Mouse (Mus musculus): ENCODE measurements at regions not wholly inside any gene's neighbourhood (a gene's known extent, or its start where the extent isn't known, plus 50 kb on each side); places are given as distances from the start of the nearest gene placed in this dataset.

DNA sequence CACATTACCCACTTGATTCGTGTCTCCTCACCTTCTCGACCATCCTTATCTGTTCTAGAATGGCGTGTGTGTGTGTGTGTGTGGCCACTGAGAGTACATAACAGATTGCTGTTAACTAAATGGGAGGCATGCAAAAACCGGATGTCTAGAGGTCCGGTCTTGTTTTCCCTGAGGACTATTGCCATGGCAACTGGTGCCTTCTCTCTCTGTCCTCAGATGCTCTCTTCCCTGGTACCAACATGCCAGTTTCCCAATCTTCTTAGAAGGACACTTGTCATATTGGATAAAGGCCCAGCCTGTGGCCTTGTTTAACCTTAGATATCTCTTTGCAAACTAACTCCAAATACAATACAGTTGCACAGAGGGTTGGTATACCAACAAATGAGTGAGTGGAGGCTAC, 125.9 kb downstream of the Irs2 start:
- no peak for ATAC-seq
- 72% methylated on average over 5 of the region's 5 CpGs for WGBS
- no peak overlapping the region for H3K4me2 ChIP-seq (ENCODE audit: low read length)
- no peaks in the 10 kb centered on the region for H3K9me3 ChIP-seq (ENCODE audit: control insufficient read depth, low read length)
- H3K27ac ChIP-seq (ENCODE audit: low read depth, low read length): no peak overlapping the region
- no peak overlapping the region for H3K4me3 ChIP-seq (ENCODE audit: low read length)
- H3K27me3 ChIP-seq (replicated peaks; ENCODE audit: control insufficient read depth, insufficient read depth, low read length): no peaks in the 10 kb centered on the region
- H3K9ac ChIP-seq (ENCODE audit: low read depth, low read length): no peak overlapping the region
- H3K4me1 ChIP-seq (ENCODE audit: control insufficient read depth, insufficient read depth, low read depth, low read length): no peaks in the 10 kb centered on the region
- H3K36me3 ChIP-seq (ENCODE audit: control insufficient read depth, insufficient read depth, low read length): no peaks in the 10 kb centered on the region

DNA sequence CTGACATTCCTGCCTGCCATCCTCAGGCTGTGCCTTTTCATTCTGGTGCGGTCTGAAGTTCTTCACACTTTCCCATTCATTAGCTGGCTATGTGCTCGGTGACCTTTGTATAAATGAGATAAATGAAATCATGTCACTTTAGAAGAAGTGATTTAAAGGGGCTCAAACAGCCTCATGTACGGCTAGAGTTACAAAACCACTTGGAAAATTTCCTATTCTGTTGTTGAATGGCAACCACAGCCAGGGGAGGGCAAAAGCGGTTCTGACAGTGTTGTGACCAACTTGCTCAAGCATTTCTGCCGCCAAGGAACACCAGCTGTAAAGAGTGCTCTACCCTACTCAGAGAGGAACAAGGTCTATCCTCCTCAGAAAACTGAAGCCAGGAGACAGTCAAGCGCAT, 128.4 kb downstream of the Irs2 start:
- ATAC-seq: no peak
- H3K9ac ChIP-seq (ENCODE audit: low read depth, low read length): no peak overlapping the region
- H3K4me3 ChIP-seq (ENCODE audit: low read length): no peak overlapping the region
- H3K4me1 ChIP-seq (ENCODE audit: control insufficient read depth, insufficient read depth, low read depth, low read length): peaks cover 2% of the 10 kb centered on the region; the same call in 1 of the 2 replicates
- no peak overlapping the region for H3K27ac ChIP-seq (ENCODE audit: low read depth, low read length)
- WGBS: 34% methylated on average over 6 of the region's 6 CpGs
- no peaks in the 10 kb centered on the region for H3K9me3 ChIP-seq (ENCODE audit: control insufficient read depth, low read length)
- H3K4me2 ChIP-seq (ENCODE audit: low read length): no peak overlapping the region
- H3K36me3 ChIP-seq (ENCODE audit: control insufficient read depth, insufficient read depth, low read length): no peaks in the 10 kb centered on the region
- H3K27me3 ChIP-seq (replicated peaks; ENCODE audit: control insufficient read depth, insufficient read depth, low read length): no peaks in the 10 kb centered on the region

DNA sequence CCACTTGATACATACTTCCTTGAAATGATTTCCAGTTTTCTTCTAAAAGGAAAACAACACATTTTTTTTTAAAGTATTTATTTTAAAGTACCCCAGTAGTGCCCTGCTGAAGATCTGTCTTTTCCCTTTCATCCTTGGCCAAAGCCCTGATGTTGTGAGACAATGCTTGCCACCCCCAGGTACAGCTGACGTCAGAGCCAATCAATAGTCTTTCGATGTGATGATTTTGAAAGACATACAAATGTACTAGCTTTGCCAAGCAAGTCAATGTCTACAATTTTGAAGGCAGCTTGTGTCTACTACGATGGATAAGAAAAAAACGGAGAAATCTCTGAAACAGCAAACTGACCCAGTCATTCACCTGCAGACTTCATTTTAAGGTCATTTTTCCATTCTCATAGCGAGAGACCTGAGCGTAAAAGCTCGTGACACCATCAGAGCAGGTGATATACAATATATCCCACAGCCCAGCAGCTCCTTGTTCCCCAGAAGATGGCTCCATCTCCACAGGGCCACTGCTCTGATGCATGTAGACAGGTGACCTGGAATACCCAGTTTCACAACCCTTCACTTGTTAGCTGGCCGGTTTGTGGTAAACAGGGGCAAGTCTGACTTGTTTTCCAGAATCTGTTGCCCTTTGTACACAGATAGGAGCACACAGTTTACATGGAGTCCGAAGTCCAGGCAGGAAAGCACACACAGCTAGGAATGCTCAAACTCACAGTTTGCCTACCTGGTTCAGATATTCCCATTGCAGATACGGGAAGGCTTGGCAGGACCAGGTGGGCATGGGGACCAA, 129.0 kb downstream of the Irs2 start:
- WGBS: 83% methylated on average over 10 of the region's 10 CpGs
- Histone ChIP-seq H3K4me2 (ENCODE audit: low read length) (no peak overlapping the region), H3K9me3 (ENCODE audit: control insufficient read depth, low read length) (no peaks in the 10 kb centered on the region), H3K4me3 (ENCODE audit: low read length) (no peak overlapping the region), H3K4me1 (ENCODE audit: control insufficient read depth, insufficient read depth, low read depth, low read length) (peaks cover 3% of the 10 kb centered on the region; the same call in 1 of the 2 replicates), H3K9ac (ENCODE audit: low read depth, low read length) (no peak overlapping the region), H3K27me3 (replicated peaks; ENCODE audit: control insufficient read depth, insufficient read depth, low read length) (no peaks in the 10 kb centered on the region), H3K27ac (ENCODE audit: low read depth, low read length) (no peak overlapping the region), H3K36me3 (ENCODE audit: control insufficient read depth, insufficient read depth, low read length) (no peaks in the 10 kb centered on the region)
- no peak for ATAC-seq

DNA sequence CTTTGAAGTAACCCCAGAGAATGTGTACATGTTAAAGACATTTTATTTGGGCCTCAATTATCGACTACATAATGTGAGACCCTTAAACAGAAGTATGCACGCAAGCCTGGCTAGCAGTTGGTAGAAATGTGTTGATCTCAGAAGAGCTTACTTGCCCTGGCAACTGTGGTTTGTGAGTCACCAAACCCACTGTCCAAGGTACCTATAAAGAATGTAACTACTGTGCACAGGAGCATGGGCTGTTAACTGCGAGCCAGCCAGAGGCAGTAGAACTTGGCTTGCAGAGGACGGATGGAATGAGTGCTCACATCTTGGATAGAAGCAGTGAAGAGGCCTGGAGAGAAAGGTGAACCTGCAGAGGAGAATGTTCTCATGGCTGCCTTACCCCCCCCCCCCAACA, 129.9 kb downstream of the Irs2 start:
- Histone ChIP-seq H3K27ac (ENCODE audit: low read depth, low read length) (no peak overlapping the region), H3K9ac (ENCODE audit: low read depth, low read length) (no peak overlapping the region), H3K36me3 (ENCODE audit: control insufficient read depth, insufficient read depth, low read length) (no peaks in the 10 kb centered on the region), H3K4me3 (ENCODE audit: low read length) (no peak overlapping the region), H3K27me3 (replicated peaks; ENCODE audit: control insufficient read depth, insufficient read depth, low read length) (no peaks in the 10 kb centered on the region), H3K9me3 (ENCODE audit: control insufficient read depth, low read length) (no peaks in the 10 kb centered on the region), H3K4me2 (ENCODE audit: low read length) (no peak overlapping the region), H3K4me1 (ENCODE audit: control insufficient read depth, insufficient read depth, low read depth, low read length) (peaks cover 3% of the 10 kb centered on the region; the same call in 1 of the 2 replicates)
- WGBS: 95% methylated on average over 4 of the region's 4 CpGs
- no peak for ATAC-seq

DNA sequence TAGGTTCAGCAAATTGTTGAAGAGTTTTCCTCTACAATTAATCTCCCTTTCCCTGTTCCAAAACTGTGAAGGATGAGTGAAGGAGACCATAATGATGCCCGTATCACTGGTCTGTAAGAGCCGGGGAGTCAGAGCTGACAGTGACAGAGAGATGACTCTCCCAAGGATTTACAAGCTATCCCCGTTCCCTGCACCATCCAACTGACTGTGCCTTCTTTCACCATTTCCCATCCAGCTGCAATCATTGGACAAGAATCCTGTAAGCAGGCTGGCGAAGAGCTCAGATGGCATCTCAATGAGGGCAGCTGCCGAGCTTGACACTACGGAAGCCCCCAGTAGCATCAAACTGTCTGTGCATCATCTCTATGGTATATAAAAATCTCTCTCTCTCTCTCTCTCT, 133.1 kb downstream of the Irs2 start:
- Histone ChIP-seq H3K27ac (ENCODE audit: low read depth, low read length) (no peak overlapping the region), H3K9me3 (ENCODE audit: control insufficient read depth, low read length) (no peaks in the 10 kb centered on the region), H3K36me3 (ENCODE audit: control insufficient read depth, insufficient read depth, low read length) (no peaks in the 10 kb centered on the region), H3K4me3 (ENCODE audit: low read length) (no peak overlapping the region), H3K4me1 (ENCODE audit: control insufficient read depth, insufficient read depth, low read depth, low read length) (peaks cover 3% of the 10 kb centered on the region), H3K9ac (ENCODE audit: low read depth, low read length) (no peak overlapping the region), H3K4me2 (ENCODE audit: low read length) (no peak overlapping the region), H3K27me3 (replicated peaks; ENCODE audit: control insufficient read depth, insufficient read depth, low read length) (no peaks in the 10 kb centered on the region)
- whole genome bisulfite sequencing: 62% methylated on average over 6 of the region's 6 CpGs
- peak; percentile 54; the same call in 1 of the 2 replicates for ATAC-seq

DNA sequence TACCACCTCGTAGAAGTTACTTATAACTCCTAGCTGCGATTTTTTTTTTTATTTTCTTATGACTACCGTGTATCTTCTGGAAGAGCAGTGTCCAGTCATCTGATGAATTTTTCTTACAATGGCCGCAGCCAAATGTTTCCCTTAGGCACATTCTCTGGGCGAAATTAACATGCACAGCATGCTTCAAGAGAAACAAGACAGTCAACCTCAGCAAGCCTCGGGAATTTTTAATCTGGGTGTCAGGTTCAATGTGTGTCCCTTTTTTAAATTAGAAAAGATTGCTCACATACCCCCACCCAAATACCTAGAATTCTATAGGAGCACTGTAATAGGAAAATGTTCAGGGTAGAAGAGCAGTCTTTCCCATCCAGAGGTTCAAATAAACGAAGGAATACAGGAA, 136.8 kb downstream of the Irs2 start:
- Histone ChIP-seq H3K36me3 (ENCODE audit: control insufficient read depth, insufficient read depth, low read length) (no peaks in the 10 kb centered on the region), H3K4me3 (ENCODE audit: low read length) (no peak overlapping the region), H3K4me2 (ENCODE audit: low read length) (no peak overlapping the region), H3K27ac (ENCODE audit: low read depth, low read length) (no peak overlapping the region), H3K9ac (ENCODE audit: low read depth, low read length) (no peak overlapping the region), H3K9me3 (ENCODE audit: control insufficient read depth, low read length) (no peaks in the 10 kb centered on the region), H3K27me3 (replicated peaks; ENCODE audit: control insufficient read depth, insufficient read depth, low read length) (no peaks in the 10 kb centered on the region), H3K4me1 (ENCODE audit: control insufficient read depth, insufficient read depth, low read depth, low read length) (peaks cover 3% of the 10 kb centered on the region)
- 48% methylated on average over 7 of the region's 7 CpGs for WGBS
- ATAC-seq: no peak

DNA sequence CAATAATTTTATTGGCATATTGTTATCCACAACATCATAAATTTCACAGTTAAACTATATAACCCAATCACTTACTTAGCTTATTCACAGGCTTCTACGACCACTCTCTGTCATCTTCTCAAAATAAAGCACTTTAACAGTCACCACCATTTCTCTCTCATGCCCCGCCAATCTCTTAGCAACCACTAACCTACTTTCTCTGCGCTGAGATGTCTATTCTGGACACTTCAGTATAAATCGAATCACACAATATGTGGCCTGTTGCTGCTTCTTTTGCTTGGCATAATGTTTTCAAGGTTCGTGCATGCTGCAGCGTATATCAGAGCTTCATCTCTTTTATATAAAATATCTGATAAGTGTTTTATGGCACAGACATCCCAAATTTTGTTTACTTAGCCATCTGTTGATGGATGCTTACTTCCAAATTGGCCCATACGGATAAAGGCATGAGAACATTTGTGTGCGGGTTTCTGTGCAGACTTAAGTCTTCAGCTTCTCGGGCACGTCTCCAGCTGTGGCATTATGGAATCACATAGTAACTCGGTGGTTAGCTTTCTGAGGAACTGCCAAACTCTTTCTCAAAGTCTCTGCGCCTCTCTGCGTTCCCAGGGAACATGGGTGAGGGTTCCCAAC, 137.7 kb downstream of the Irs2 start:
- H3K9ac ChIP-seq (ENCODE audit: low read depth, low read length): no peak overlapping the region
- no peak for ATAC-seq
- H3K27me3 ChIP-seq (replicated peaks; ENCODE audit: control insufficient read depth, insufficient read depth, low read length): no peaks in the 10 kb centered on the region
- H3K4me2 ChIP-seq (ENCODE audit: low read length): no peak overlapping the region
- H3K27ac ChIP-seq (ENCODE audit: low read depth, low read length): no peak overlapping the region
- H3K4me1 ChIP-seq (ENCODE audit: control insufficient read depth, insufficient read depth, low read depth, low read length): peaks cover 3% of the 10 kb centered on the region
- no peaks in the 10 kb centered on the region for H3K9me3 ChIP-seq (ENCODE audit: control insufficient read depth, low read length)
- H3K36me3 ChIP-seq (ENCODE audit: control insufficient read depth, insufficient read depth, low read length): no peaks in the 10 kb centered on the region
- H3K4me3 ChIP-seq (ENCODE audit: low read length): no peak overlapping the region
- 45% methylated on average over 13 of the region's 13 CpGs for WGBS

DNA sequence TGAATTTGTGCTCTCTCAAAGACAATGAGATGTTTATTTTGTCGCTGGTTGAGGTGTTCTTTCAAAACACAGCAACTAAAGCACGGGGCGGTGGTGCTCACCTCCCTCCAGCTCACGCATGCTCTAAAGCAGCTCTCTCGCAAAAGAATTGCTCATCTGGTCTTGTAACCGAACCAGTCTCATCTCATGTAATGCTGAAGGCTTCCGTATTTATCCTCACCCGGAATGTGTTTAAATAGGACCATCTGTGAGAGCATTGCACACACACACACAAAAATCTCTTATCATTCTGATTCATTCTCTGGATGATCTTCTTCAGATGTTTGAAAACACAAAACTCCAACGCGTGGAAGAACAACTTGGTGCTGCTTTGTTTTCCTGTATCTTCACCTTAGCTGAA, 138.4 kb downstream of the Irs2 start:
- Histone ChIP-seq H3K4me2 (ENCODE audit: low read length) (no peak overlapping the region), H3K4me1 (ENCODE audit: control insufficient read depth, insufficient read depth, low read depth, low read length) (peaks cover under 1% of the 10 kb centered on the region), H3K27me3 (replicated peaks; ENCODE audit: control insufficient read depth, insufficient read depth, low read length) (no peaks in the 10 kb centered on the region), H3K36me3 (ENCODE audit: control insufficient read depth, insufficient read depth, low read length) (no peaks in the 10 kb centered on the region), H3K27ac (ENCODE audit: low read depth, low read length) (no peak overlapping the region), H3K4me3 (ENCODE audit: low read length) (no peak overlapping the region), H3K9me3 (ENCODE audit: control insufficient read depth, low read length) (no peaks in the 10 kb centered on the region), H3K9ac (ENCODE audit: low read depth, low read length) (no peak overlapping the region)
- no peak for ATAC-seq
- WGBS: 87% methylated on average over 10 of the region's 10 CpGs

DNA sequence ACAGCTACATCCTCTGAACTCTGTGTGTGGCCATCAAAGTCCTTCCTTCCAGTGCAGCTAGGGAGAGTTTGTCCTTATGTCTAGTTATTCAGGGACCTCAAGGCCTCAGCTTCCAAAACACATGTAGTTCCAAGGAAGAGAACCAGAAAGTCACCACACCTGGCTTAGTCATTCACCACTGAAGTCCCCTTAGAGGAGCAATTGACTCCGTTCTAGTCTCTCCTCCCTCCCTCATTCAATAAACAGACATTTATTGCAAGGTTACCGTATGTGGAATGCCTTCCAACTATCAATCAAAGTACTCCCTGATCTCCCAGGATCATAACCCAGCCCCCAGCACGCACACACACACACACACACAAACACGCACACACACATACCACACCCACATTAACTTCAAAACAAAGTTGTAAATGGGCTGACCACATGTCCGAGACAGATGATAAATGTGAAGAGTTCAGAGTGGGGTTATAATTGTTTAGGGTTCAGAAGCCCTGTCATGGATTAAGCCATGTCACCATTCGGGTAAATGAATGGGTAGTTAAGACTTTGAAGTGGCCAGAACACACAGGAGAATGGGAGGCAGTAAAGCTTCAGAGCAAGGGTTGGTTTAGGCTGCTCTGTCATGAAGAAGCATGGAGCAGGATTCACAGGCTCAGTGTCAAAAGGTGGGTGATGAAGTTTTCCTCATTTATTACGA, 141.4 kb downstream of the Irs2 start:
- no peak overlapping the region for H3K4me2 ChIP-seq (ENCODE audit: low read length)
- H3K9ac ChIP-seq (ENCODE audit: low read depth, low read length): no peak overlapping the region
- no peaks in the 10 kb centered on the region for H3K27me3 ChIP-seq (replicated peaks; ENCODE audit: control insufficient read depth, insufficient read depth, low read length)
- no peaks in the 10 kb centered on the region for H3K9me3 ChIP-seq (ENCODE audit: control insufficient read depth, low read length)
- 58% methylated on average over 7 of the region's 7 CpGs for WGBS
- no peak for ATAC-seq
- H3K27ac ChIP-seq (ENCODE audit: low read depth, low read length): no peak overlapping the region
- no peaks in the 10 kb centered on the region for H3K36me3 ChIP-seq (ENCODE audit: control insufficient read depth, insufficient read depth, low read length)
- no peaks in the 10 kb centered on the region; the same call in none of the 2 replicates for H3K4me1 ChIP-seq (ENCODE audit: control insufficient read depth, insufficient read depth, low read depth, low read length)
- H3K4me3 ChIP-seq (ENCODE audit: low read length): no peak overlapping the region

All from hindbrain, embryonic 16.5 days (tissue).